Mouse (Mus musculus) limb, embryonic 15.5 days (tissue): Measurements from ENCODE around the gene Cdh8. TPM values are rescaled to one million over a fixed set of nuclear protein-coding genes. Genes with fewer than 3 reads are reported as not detected.

ENCODE experiments used
- ATAC-seq: fragments of 200-750 bp; cut with Nextera tagmentation; 2 replicates; pipeline ENCODE4 v1.8.0; 2017; ENCODE audit warnings: low read depth, moderate TSS enrichment; ENCODE audit not compliant: insufficient number of reproducible peaks, low FRiP score, low TSS enrichment
- H3K27ac ChIP-seq: fragments of 300-500 bp; sonication (generic); 2 replicates; pipeline ENCODE4 v1.5.1; 2015; ENCODE audit warnings: moderate library complexity, mild to moderate bottlenecking, inconsistent platforms
- H3K27me3 ChIP-seq: fragments of 300-500 bp; sonication (generic); 2 replicates; pipeline ENCODE4 v1.6.1; 2015; ENCODE audit warnings: inconsistent platforms
- H3K36me3 ChIP-seq: fragments of 300-500 bp; sonication (generic); 2 replicates; pipeline ENCODE4 v1.6.1; 2015; ENCODE audit warnings: inconsistent platforms
- H3K4me1 ChIP-seq: fragments of 300-500 bp; sonication (generic); 2 replicates; pipeline ENCODE4 v1.6.1; 2015; ENCODE audit warnings: inconsistent platforms
- H3K4me2 ChIP-seq: fragments of 300-500 bp; sonication (generic); 2 replicates; pipeline ENCODE4 v1.6.1; 2015; ENCODE audit warnings: mild to moderate bottlenecking, inconsistent platforms
- H3K4me3 ChIP-seq: fragments of 300-500 bp; sonication (generic); 2 replicates; pipeline ENCODE4 v1.5.1; 2015; ENCODE audit warnings: mild to moderate bottlenecking, inconsistent platforms
- H3K9ac ChIP-seq: fragments of 300-500 bp; sonication (generic); 2 replicates; pipeline ENCODE4 v1.6.1; 2015; ENCODE audit warnings: inconsistent platforms
- H3K9me3 ChIP-seq: fragments of 300-500 bp; sonication (generic); 2 replicates; pipeline ENCODE4 v1.6.1; 2016; ENCODE audit warnings: inconsistent platforms
- WGBS: fragments of 180-500 bp; shearing (Covaris S2); methylation state at CpG from one replicate; pipeline ENCODE4 v1.1.7; 2015; 5-methylcytosine and 5-hydroxymethylcytosine counted together
- polyA plus RNA-seq: library from polyadenylated mRNA; unstranded; fragments of >200 nt; fragmentation: Nextera tagmentation; extraction: Ambion mirVana; gene quantifications from 2 replicates; pipeline ENCODE4 v1.2.1, GENCODE M21; 2015

Gene Cdh8
- polyA plus RNA-seq, 1 experiment from 2014 or later: 2.1 TPM

GRCm38 (mm10) chr8:99369166-99369565 lies 47.1 kb downstream of the Cdh8 start:
- Histone ChIP-seq H3K9ac (no peak overlapping the region), H3K27ac (no peak overlapping the region), H3K36me3 (no peaks in the 10 kb centered on the region), H3K9me3 (no peaks in the 10 kb centered on the region), H3K4me3 (no peak overlapping the region), H3K4me1 (no peaks in the 10 kb centered on the region), H3K27me3 (no peaks in the 10 kb centered on the region), H3K4me2 (no peak overlapping the region)
- WGBS: 84% methylated on average over 3 of the region's 3 CpGs
- ATAC-seq: no peak

DNA sequence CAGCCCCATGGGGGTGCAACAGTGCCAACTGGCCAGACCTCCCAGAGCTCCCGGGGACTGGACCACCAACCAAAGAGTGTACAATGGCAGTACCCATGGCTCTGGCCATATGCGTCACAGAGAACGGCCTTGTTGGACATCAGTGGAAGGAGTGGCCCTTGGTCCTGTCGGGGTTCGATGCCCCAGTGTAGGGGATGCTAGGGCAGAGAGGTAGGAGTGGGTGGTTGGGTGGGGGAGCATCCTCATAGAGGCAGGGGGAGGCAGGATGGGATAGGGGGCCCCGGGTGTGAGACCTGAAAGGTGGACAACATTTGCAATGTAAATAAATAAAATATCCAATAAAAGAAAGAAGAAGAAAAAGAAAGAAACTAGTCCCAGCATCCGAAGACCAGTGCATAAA lies 47.8 kb downstream of the Cdh8 start:
- H3K4me1 ChIP-seq: no peaks in the 10 kb centered on the region
- no peak for ATAC-seq
- no peaks in the 10 kb centered on the region for H3K27me3 ChIP-seq
- no peak overlapping the region for H3K27ac ChIP-seq
- no peak overlapping the region for H3K9ac ChIP-seq
- WGBS: 83% methylated on average over 7 of the region's 7 CpGs
- H3K36me3 ChIP-seq: no peaks in the 10 kb centered on the region
- H3K9me3 ChIP-seq: no peaks in the 10 kb centered on the region
- H3K4me2 ChIP-seq: no peak overlapping the region
- H3K4me3 ChIP-seq: no peak overlapping the region

DNA sequence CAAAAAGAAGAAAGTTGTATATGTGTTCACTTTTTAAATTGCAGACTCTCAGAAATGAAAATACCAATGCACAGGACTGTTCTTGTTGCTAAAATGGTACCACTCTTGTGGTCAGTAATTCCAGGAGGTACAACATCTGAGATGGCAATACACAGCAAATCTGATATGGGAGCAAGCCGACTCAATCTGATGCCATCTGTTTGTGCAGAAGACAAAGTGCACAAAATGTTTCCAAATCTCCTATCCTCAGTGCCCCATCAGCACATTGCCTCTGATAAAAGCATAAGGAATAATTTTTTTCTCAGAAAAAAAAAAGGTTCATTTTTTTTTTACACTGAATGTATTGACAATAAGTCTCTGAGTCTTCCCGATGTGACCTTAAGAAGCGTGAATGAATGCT lies 62.3 kb downstream of the Cdh8 start:
- H3K27me3 ChIP-seq: no peaks in the 10 kb centered on the region
- H3K36me3 ChIP-seq: no peaks in the 10 kb centered on the region
- no peak overlapping the region for H3K27ac ChIP-seq
- H3K9ac ChIP-seq: no peak overlapping the region
- no peaks in the 10 kb centered on the region for H3K4me1 ChIP-seq
- 79% methylated on average over 3 of the region's 3 CpGs for WGBS
- no peak for ATAC-seq
- no peak overlapping the region for H3K4me3 ChIP-seq
- H3K9me3 ChIP-seq: no peaks in the 10 kb centered on the region
- no peak overlapping the region for H3K4me2 ChIP-seq

DNA sequence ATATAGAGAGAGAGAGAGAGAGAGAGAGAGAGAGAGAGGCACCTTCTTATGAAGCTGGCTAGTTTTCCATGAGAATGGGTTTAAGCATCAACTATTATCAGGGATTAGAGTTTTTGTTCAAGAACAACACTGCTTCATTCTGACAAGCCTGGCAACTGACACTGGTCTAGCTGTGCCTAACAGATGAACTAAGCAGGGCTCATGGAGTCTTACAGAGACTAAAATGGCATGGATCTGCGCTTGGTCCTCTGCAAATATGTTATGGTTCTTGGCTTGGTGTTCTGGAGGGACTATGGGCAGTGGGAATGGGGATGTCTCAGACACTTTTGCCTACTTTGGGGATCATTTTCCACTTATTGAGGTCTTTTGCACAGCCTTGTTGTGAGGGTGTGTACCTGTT lies 63.0 kb downstream of the Cdh8 start:
- Histone ChIP-seq H3K4me1 (no peaks in the 10 kb centered on the region), H3K4me2 (no peak overlapping the region), H3K27me3 (no peaks in the 10 kb centered on the region), H3K4me3 (no peak overlapping the region), H3K27ac (no peak overlapping the region), H3K9me3 (no peaks in the 10 kb centered on the region), H3K9ac (no peak overlapping the region), H3K36me3 (no peaks in the 10 kb centered on the region)
- ATAC-seq: no peak
- 77% methylated on average over 1 of the region's 1 CpGs for WGBS

DNA sequence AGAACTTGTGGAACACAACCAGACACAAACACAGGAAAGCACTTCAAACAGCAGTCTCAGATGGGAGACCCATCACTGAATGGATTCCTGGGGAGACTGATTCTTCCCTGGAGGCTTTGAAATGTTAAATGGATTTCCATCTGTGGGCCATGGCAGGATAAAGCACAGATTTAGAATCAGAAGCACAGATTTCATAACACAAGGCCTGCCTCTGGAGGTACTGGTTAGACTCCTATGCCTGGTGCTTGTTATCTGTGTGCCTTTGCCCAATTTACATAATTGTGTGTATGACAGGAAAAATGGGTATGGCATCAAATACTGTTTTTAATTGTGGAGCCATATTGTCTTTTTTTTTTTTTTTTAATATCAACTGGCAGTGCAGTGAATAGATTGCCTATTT lies 66.8 kb downstream of the Cdh8 start:
- Histone ChIP-seq H3K27ac (no peak overlapping the region), H3K27me3 (no peaks in the 10 kb centered on the region), H3K4me2 (no peak overlapping the region), H3K4me3 (no peak overlapping the region), H3K9me3 (no peaks in the 10 kb centered on the region), H3K36me3 (no peaks in the 10 kb centered on the region), H3K9ac (no peak overlapping the region), H3K4me1 (no peaks in the 10 kb centered on the region)
- ATAC-seq: no peak

DNA sequence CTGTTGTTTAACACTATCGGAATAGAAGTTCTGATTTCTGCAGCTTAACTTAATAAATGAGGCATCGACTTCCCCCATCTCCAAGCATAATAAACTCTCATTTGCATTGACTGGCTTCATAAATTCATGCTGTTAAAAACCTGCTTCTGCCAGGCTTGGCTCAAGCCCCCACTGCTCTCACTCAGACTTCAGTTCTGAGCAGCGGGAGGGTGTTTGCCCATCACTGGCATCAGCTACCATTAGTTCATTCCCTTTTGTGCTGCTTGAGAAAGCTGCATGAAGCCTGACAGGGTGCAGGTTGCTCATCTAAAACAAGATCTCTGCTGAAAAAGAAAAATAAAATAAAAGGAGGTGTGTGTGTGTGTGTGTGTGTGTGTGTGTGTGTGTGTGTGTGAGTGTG lies 67.7 kb downstream of the Cdh8 start:
- H3K4me1 ChIP-seq: no peaks in the 10 kb centered on the region
- H3K27ac ChIP-seq: no peak overlapping the region
- no peaks in the 10 kb centered on the region for H3K9me3 ChIP-seq
- ATAC-seq: no peak
- no peak overlapping the region for H3K4me3 ChIP-seq
- no peaks in the 10 kb centered on the region for H3K36me3 ChIP-seq
- WGBS: 74% methylated on average over 3 of the region's 3 CpGs
- no peaks in the 10 kb centered on the region for H3K27me3 ChIP-seq
- H3K4me2 ChIP-seq: no peak overlapping the region
- H3K9ac ChIP-seq: no peak overlapping the region

- no peaks in the 10 kb centered on the region for H3K36me3 ChIP-seq
- 71% methylated on average over 1 of the region's 1 CpGs for WGBS
- H3K4me3 ChIP-seq: no peak overlapping the region
- no peaks in the 10 kb centered on the region for H3K4me1 ChIP-seq
- H3K9me3 ChIP-seq: no peaks in the 10 kb centered on the region
- ATAC-seq: no peak
- no peaks in the 10 kb centered on the region for H3K27me3 ChIP-seq
- no peak overlapping the region for H3K27ac ChIP-seq
- H3K9ac ChIP-seq: no peak overlapping the region
- H3K4me2 ChIP-seq: no peak overlapping the region
These were observed 77.0 kb downstream of the Cdh8 start for GRCm38 (mm10) chr8:99339310-99339709.

- Histone ChIP-seq H3K4me2 (no peak overlapping the region), H3K9ac (no peak overlapping the region), H3K4me3 (no peak overlapping the region), H3K9me3 (no peaks in the 10 kb centered on the region), H3K36me3 (no peaks in the 10 kb centered on the region), H3K4me1 (no peaks in the 10 kb centered on the region), H3K27ac (no peak overlapping the region), H3K27me3 (no peaks in the 10 kb centered on the region)
- WGBS: 68% methylated on average over 5 of the region's 5 CpGs
- no peak for ATAC-seq
These were observed 88.7 kb downstream of the Cdh8 start for GRCm38 (mm10) chr8:99327559-99327958.

- no peak overlapping the region for H3K4me2 ChIP-seq
- no peak for ATAC-seq
- no peak overlapping the region for H3K27ac ChIP-seq
- WGBS: 84% methylated on average over 2 of the region's 2 CpGs
- H3K36me3 ChIP-seq: no peaks in the 10 kb centered on the region
- H3K4me3 ChIP-seq: no peak overlapping the region
- no peaks in the 10 kb centered on the region for H3K9me3 ChIP-seq
- no peaks in the 10 kb centered on the region for H3K27me3 ChIP-seq
- no peak overlapping the region for H3K9ac ChIP-seq
- H3K4me1 ChIP-seq: no peaks in the 10 kb centered on the region
These were observed 101.7 kb downstream of the Cdh8 start for GRCm38 (mm10) chr8:99314561-99314960.

GRCm38 (mm10) chr8:99304184-99304583 lies 112.1 kb downstream of the Cdh8 start:
- no peak overlapping the region for H3K4me3 ChIP-seq
- no peak overlapping the region for H3K4me2 ChIP-seq
- H3K4me1 ChIP-seq: no peaks in the 10 kb centered on the region
- ATAC-seq: no peak
- H3K9me3 ChIP-seq: no peaks in the 10 kb centered on the region
- no peaks in the 10 kb centered on the region for H3K27me3 ChIP-seq
- no peaks in the 10 kb centered on the region for H3K36me3 ChIP-seq
- no peak overlapping the region for H3K27ac ChIP-seq
- 46% methylated on average over 4 of the region's 4 CpGs for WGBS
- H3K9ac ChIP-seq: no peak overlapping the region

DNA sequence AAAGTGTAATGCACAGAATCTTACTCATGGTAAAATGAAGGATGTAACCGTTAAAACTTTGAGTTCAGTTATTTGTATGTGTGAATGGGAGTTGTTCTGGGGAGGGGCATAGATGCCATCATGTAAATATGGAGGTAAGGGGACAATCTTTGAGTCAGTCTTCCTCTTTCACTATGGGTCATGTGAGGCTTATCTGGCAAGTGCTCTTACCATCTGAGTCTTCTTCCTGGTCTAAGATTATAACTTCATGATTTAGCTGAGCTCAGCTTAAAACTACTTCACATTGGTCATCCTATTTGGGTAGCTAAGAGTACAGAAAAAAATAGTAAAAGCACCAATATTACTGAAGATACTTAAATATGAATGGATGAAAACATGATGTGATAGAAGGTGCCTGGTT lies 126.1 kb downstream of the Cdh8 start:
- Histone ChIP-seq H3K4me2 (no peak overlapping the region), H3K9me3 (no peaks in the 10 kb centered on the region), H3K36me3 (no peaks in the 10 kb centered on the region), H3K4me3 (no peak overlapping the region), H3K27ac (no peak overlapping the region), H3K9ac (no peak overlapping the region), H3K27me3 (no peaks in the 10 kb centered on the region), H3K4me1 (no peaks in the 10 kb centered on the region)
- 87% methylated on average over 1 of the region's 1 CpGs for WGBS
- no peak for ATAC-seq

- Histone ChIP-seq H3K9me3 (no peaks in the 10 kb centered on the region), H3K9ac (no peak overlapping the region), H3K36me3 (no peaks in the 10 kb centered on the region), H3K4me1 (no peaks in the 10 kb centered on the region), H3K27ac (no peak overlapping the region), H3K27me3 (no peaks in the 10 kb centered on the region), H3K4me3 (no peak overlapping the region), H3K4me2 (no peak overlapping the region)
- WGBS: 81% methylated on average over 1 of the region's 1 CpGs
- ATAC-seq: no peak
These were observed 131.2 kb downstream of the Cdh8 start for GRCm38 (mm10) chr8:99285103-99285502.

GRCm38 (mm10) chr8:99280375-99280774 lies 135.9 kb downstream of the Cdh8 start:
- no peak for ATAC-seq
- no peak overlapping the region for H3K27ac ChIP-seq
- no peaks in the 10 kb centered on the region for H3K4me1 ChIP-seq
- no peaks in the 10 kb centered on the region for H3K36me3 ChIP-seq
- H3K9ac ChIP-seq: no peak overlapping the region
- H3K4me3 ChIP-seq: no peak overlapping the region
- no peaks in the 10 kb centered on the region for H3K9me3 ChIP-seq
- no peaks in the 10 kb centered on the region for H3K27me3 ChIP-seq
- no peak overlapping the region for H3K4me2 ChIP-seq
